Mouse (Mus musculus) frontal cortex, postnatal 25 days (tissue): ENCODE measurements around the gene Cmtm6.
"Not testable (repeated sequence)": the region's sequence is repeated elsewhere in the genome, so short reads cannot be mapped to it uniquely, and the experiment has no call there.

Experiments used
- DNase-seq, 2 experiments: peaks; one replicate each; pipeline ENCODE4 v3.0.0; 2022; ENCODE audit warnings: low spot score in 2 of 2

The Cmtm6 gene

DNA sequence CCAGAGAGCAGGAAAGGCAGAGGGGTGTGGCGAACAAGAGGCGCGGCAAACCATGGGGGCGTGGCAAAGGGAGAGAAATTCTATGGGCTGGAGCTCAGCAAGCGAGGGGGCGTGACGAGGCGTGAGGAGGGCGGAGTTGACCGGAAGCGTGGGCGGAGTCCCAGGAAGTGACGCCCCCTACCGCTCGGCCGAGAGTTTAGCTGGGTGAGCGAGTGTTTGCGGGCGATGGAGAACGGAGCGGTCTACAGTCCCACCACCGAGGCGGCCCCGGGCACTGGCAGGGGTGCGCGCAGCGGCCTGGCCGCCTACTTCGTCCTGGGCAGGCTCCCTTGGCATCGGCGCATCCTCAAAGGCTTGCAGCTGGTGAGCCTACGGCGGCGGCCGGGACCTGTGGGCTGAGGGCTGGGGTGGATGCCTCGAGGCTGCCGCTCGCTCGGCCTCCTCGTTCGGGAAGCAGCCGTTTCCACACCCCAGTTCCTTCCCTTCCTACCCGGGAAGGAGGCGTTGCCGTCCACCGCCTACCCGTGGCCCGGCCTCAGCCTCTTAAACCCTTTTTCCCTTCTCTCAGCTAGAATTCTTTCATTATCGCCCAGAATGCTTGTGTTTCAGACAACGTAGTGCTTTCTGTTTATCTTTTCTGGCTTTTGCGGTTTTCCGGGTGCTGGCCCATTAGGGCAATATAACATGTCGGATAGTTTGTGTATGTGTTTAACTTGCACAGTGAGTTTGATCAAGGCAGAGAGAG lies at the start of gene Cmtm6:
Gene Cmtm6 (plus strand): TSS at position 106 of the 745 bp plus-strand sequence.
- DNase-seq: peak; percentile 86 to 93

DNA sequence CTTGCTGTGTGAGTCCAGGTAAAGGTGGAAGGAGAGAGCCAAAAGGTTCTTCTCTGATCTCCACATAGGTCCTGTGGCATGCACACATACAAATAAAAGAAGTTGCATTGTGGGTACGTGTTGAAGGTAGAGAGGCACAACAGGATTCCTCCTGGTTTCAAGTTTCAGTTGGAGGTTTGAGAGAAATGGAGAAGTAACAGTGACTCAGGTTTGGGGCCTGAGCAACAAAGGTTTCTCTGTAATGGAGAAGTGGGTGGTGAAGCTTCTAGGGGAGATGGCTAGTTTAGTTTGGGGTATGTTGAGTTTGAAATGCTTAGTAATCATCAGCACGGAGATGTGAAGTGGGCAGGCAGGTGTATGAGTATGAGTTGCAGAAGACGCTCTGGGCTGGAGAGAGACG lies 48.7 kb upstream of the Cmtm6 start:
- DNase-seq: no peak

DNA sequence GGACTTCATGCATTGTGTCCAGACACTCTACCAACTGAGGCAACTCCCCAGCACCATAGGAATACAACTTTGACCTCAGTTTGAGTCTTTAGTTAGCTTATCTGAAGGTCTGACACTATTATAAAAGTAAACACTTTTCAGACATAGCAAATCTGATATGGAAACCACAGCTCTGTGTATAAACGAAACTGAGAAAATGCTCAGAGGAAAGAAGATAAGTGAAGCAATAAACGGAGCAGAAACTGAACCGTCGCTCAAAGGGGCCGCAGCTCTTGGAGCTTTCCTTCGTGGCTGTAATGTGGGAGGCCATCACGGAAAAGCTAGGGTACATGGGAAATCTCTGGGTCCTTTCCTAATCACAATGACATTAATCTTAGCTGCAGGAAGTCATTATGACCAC lies 44.7 kb upstream of the Cmtm6 start:
- no peak for DNase-seq

DNA sequence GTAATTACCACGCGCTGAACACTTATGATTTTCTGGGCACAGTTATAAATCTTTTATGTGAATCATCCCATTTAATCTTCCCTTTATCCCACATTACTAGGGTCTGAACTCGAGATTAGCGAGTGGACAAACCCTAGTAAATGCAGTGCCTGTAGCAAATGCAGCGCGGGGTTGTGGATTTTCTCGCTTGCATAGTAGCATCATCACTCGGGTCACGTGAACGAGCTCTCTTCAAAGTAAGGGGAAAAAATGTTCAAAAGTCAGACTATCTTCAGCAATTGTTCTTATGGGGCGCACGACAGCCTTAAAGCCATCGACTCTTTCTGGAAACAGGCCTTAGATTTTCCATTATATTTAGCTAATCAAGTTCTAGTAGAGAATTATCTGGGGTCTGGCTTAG lies 43.3 kb upstream of the Cmtm6 start:
- no peak for DNase-seq

DNA sequence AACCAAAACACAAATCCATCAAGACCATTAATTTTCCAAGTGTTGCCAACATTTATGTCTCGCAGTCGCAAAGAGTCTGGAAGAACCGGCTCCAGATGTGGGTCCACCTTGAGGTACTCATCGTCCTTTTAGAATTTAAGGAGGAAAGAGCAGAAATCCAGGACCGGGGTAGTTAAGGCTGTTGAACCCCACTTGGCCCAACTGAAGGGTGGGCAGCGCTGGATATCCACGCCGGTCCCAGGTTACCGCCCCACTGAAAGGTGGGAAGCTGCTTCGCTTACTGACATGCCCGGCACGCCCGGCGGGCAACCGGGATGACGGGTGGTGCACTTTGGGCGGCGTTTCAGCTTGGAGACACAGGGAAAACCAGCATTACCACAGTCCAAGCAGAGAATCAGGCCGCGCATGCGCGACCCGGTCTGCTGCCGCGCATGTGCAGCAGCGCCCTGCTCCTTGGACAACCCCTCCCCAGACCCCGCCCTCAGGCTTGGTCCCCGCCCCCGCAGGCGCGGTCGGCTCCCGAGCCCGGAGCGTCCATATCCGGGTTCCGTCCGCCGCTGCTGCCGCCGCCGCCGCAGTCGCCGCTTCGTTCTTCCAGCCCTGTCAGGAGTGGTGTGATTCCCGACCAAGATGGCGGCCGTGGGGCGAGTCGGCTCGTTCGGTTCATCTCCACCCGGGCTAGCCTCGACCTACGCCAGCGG lies 42.5 kb upstream of the Cmtm6 start, which contains the start of gene Dync1li1:
Gene Dync1li1 (plus strand): TSS at position 539 of the 701 bp plus-strand sequence.
- DNase-seq: peak; percentile 96 to 97

DNA sequence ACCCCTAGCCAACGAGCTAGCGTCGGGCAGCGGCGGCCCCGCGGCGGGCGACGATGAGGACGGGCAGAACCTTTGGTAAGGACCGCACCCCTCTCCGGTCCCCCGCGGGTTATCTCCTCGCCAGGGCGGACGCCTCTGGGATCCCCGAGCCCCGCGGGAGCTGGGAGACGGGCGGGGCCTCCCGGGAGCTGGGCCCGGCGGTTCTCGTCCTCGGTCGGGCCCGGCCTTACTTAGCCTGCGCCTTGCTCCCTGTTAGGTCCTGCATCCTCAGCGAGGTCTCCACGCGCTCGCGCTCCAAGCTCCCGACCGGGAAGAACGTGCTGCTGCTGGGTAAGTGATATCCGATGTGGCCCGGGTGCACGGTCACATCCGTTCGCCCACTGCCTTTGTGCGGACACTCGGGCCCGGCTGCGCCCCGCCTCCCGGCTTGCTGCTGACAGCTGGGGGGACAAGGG lies 41.9 kb upstream of the Cmtm6 start:
- DNase-seq: peak in 1 of 2 experiments; percentile 26

DNA sequence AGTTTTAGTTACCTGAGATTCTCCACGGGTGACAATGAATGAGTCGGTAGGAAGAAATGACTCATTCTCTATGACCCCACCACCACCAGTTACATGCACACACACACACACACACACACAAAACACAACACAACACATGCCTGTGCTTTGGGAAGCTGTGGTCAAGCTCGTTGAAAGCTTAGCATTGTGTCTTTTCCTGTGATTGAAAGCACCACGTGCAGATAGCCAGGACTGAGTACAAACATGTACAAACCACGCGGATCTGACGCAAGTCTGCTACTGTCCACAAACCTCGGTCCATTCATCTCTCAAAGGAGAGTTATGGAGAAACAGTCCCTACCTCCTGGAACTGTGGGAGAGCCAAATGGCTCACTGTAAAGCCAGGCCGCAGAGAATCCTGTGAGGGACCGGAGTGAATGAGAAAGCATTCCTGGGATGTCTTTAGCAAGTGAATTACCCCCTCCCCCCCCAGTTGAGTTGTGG lies 40.8 kb upstream of the Cmtm6 start:
- DNase-seq: no peak

DNA sequence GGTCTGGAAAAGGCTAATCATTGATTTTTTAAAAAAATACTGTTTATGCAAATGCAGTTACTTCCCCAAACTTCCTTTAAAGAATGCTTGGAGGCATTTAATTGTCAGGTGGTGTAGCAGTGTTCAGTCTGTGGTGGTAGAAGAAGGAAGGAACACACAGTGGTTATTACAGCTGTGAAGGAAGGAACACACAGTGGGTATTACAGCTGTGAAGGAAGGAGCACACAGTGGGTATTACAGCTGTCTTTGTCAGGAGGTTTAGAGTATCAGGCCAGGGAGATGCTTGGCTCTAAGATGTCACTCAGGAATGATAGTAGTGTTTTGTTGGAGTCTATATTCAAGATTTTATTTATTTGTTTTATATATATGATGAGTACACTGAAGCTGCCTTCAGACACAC lies 39.8 kb upstream of the Cmtm6 start:
- no peak for DNase-seq

DNA sequence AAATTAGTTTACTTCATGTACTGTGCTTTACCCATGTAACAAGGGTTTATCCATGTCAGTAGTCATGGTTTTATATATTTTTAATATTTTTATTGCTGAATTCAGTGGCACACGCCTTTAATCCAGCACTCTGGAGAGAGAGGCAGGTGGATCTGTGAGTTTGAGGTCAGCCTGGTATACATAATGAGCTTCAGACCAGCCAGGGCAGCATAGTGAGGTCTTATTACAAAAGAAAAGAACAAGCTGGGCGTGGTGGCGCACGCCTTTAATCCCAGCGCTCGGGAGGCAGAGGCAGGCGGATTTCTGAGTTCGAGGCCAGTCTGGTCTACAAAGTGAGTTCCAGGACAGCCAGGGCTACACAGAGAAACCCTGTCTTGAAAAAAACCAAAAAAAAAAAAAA lies 35.3 kb upstream of the Cmtm6 start:
- DNase-seq: not testable (repeated sequence)

DNA sequence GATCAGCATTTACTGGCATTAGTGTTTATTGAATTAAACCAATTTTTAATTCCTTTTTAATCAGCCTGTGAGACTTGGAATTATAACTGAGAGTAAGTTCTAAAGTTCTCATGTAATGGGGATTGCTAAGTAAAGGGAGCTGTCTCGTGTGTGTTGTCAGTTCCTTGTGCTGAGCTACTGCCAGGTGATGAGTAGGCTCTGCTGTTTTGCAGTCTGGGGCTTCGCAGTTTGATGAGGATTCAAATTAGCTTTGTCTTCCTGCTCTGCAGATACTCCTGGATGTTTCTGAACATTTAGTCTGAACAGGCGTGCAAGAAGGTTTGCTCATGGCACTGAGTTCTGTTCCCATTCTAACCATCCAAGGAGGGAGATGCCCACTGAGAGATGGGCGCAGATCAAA lies 33.8 kb upstream of the Cmtm6 start:
- DNase-seq: no peak

DNA sequence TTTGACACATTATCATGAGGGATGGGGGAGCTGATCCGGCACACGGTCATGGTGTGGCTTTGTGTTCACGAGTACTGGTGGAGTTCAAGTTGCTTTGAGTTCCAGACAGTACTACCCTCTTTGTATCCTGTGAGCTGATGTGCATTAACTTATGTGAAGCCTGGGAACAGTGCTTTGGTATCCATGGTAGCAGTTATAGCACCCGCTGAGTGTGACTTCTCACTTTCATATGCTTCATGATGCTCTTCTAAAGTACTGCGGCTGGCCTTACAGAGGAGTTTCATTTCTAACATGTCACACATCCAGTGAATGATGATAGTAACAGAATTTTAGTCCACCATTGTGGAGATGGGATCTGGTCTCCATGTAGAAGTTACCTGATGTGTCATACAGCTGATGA lies 33.0 kb upstream of the Cmtm6 start:
- no peak for DNase-seq

DNA sequence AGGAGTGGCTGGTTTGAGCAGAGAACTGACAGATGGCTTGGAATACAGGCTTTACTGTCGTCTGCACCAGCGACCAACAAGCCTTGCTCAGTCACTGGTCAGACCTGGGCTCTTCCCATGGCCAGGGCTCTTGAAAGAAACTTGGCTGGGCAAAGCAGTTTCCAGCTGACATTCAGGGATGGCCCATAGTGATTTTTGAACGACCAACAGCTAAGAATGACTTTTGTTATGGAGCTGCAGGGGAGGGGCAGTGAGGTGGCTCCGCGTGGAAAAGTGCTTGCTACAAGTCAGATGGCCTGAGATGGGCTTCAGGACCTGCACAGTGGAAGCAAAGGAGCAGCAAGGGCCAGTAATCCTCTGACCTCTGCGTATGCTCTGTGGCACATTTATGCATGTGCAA lies 31.7 kb upstream of the Cmtm6 start:
- DNase-seq: no peak

DNA sequence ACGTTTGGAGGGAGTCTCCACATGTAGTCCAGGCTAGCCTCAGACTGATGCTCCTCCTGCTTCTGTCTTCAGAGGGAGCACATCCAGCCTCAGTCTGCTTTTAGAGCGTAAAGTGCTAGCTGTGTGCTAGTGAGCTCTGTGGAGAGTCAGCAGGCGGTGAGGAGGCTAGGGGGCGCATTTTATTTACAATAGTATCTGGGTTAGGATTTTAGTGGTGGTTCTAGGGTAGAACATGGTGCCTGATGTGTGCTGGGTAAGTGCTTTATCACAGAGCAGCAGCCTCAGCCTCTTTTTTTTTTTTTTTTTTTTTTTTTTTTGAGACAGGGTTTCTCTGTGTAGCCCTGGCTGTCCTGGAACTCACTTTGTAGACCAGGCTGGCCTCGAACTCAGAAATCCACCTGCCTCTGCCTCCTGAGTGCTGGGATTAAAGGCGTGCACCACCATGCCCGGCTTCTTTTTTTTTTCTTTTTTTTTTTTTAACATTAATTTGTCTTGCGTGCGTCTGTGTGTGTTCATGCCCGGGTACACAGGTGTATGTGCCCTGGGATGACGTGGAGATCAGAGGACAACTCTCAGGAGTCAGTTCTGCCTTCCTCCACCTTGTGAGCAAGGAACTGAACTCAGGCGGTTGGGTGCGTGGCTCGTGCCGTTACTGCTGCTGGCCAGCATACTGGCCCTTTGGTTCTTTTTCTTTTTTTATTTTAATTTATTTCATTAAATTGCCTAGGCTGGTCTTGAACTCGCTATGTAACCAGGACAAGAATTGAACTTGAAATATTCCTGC lies 30.8 kb upstream of the Cmtm6 start:
- DNase-seq: no peak

DNA sequence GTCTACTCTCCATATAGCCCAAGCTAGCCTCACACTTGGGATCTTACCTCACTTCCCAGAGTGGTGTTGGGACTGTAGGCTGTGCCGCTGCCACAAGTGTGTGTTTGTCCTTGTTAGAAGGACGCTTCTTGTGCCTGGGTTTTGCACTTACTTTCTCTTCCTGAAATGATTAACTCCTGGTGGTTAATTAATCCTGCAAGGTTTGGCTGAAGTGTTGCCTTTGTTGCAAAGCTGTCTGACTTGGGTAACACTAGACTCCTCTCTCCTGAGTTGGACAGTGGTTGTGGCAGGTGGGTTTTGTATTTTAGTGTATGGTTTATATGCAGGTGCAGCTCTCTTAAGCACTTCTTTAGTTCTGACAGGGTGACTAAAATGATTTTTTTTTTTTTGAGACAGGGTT lies 29.9 kb upstream of the Cmtm6 start:
- no peak for DNase-seq

DNA sequence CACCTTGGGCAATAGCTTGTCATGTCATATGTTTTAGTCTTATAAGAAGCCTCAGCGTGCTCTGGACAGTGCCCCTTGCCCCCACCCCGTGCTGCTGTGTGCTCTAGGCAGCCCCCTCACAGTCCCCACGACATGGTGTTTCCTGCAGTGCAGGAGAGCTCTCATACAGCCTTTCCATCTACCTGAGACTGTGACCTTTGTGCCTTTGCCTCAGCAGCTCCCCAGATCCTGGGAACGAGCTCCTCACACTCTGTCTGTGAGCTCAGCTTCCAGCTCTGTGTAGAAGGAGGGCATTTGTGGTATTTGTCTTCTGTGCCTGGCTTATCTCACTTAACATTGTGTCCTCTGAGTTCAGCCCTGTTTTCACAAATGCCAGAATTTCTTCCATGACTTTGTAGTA lies 29.0 kb upstream of the Cmtm6 start:
- DNase-seq: no peak

DNA sequence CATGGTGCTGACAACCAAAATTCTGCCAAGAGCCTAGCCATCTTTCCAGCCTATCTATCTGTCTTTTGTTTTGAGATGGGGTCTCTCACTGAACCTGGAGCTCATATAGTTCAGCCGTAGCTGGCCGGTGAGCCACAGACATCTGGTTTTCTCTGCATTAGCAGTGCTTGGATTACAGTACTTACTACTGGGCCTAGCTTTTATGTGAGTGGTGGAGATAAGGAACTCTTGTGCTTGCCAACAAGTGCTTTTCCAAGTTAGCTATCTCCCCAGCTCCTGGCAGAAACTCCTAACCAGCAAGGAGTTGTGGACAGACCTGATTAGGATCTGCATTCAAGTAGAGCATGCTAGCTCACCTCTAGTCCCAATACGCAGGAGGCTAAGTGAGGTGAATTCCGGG lies 23.1 kb upstream of the Cmtm6 start:
- no peak for DNase-seq

DNA sequence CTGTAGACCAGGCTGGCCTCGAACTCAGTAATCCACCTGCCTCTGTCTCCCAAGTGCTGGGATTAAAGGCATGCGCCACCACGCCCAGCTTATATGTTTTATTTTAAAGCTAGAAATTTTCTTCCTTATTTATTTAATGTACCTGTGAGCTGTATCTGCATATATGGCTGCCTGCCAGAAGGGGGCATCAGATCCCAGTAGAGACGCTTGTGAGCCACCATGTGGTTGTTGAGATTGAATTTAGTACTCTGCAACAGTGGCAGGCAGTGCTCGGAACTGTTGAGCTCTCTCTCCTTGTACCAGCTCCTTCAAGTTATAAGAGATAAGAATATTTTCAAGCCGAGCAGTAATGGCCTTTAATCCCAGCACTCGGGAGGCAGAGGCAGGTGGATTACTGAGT lies 20.6 kb upstream of the Cmtm6 start:
- no peak for DNase-seq

DNA sequence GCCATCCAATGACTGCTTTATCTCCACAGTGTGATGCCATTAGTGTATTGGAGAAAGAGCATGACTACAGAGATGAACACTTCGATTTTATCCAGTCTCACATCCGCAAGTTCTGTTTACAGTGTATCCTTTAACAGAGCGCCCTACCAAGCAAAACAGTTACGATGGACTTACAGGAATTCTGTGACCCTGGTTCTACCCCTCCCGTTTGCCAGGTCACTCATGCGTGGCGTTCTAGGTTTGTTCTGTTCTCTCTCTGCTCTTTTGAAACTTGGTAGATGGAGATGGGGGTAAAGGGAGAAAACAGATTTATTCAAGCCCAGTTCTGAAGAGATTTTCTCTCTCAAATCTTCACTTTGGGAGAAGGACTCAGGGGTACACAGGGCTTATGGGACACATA lies 17.4 kb upstream of the Cmtm6 start:
- no peak for DNase-seq

DNA sequence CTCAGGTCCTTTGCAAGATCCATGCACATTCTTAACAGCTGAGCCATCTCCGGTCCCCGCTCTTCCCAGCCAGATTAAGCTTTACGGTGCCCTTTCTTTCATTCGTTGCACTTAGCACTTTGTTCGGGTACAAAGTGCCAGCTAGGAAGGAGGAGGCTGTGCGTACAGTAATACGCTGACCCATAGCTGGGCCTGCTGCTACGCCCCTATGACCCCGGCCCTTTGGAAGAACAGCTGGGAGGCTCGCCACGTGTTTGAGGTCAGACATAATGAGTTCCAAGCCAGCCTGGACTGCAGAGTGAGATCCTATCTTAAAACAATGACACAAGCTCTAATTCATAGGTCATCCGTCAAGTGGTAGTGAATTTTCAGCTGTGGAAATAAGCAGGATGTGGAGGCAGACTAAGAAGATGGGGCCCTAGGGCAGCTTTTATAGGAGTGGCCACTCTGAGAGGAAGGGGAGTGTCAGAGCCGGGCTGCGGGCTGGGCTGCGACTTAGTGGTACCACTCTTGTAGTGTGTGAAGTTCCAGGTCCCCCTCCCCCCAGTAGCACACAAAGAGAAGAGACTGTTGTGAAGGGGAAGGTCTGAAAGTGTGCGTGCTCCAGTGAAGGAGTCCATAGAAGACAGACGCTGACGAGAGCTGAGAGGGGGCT lies 14.1 kb upstream of the Cmtm6 start:
- DNase-seq: no peak

DNA sequence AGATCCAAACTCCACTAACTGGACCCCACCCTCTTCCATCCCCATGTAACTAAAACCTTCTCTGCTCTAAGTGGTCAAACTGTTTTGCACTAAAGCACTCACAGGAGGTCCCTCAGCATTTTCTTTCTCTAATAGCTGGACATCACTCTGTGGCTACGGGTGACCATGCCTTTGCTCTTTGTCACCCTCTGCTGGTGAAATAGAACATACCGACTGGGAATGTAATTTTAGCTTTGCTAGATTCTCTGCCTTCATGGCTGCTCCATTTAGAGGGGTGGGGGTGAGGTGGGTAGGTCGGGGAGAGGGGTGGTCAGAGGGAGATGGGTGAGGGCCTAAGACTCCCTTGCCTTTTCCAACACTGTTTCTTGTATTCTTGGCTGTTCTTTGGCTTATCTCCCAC lies 3.6 kb upstream of the Cmtm6 start:
- no peak for DNase-seq

DNA sequence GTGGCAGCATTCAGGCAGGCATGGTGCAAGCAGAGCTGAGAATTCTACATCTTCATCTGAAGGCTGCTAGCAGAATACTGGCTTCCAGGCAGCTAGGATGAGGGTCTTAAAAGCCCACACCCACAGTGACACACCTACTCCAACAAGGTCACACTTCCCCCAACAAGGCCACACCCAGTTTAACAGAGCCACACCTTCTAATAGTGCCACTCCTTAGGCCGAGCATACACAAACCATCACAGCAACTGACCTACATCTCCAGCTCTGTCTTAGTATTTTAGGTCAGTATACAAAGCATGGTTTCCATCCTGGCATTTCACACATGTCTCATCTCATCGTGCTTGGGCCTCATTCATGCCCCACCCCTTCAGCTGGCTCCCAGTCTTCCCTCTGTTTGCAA lies 2.5 kb upstream of the Cmtm6 start:
- DNase-seq: not testable (repeated sequence)
